Mouse (Mus musculus): ENCODE measurements around the gene Asic2. TPM values are rescaled to one million over a fixed set of nuclear protein-coding genes. Genes with fewer than 3 reads are reported as not detected.

The Asic2 gene
- polyA plus RNA-seq, 1 experiment from 2014 or later: 8.7 TPM

DNA sequence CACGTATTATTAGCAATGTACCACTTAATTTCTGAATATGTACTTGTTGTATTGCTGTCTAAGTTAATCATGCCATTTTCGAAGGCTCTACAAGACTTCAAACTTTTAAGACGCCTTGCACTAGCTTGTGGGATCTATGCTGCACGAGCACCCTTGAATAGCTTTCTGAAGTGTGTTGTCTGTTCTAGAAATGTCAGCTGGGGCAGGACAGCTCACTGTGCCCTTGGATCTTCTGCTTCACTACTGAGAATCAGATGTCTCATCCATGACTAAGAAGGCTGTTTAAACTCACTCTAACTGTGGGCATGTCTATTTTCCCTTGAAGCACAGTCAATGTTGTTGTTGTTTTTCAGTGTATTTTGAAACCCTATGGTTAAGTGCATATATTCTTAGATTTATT, 44.6 kb downstream of the Asic2 start:
- Histone ChIP-seq H3K4me1 (replicated peaks; ENCODE audit: control insufficient read depth, insufficient read depth, low read length) (no peaks in the 10 kb centered on the region), H3K36me3 (ENCODE audit: control insufficient read depth, insufficient read depth) (no peaks in the 10 kb centered on the region), H3K27ac (ENCODE audit: low read length) (no peak overlapping the region), H3K27me3 (replicated peaks; ENCODE audit: control insufficient read depth, insufficient read depth, low read length) (no peaks in the 10 kb centered on the region), H3K4me3 (replicated peaks; ENCODE audit: low read length) (no peak overlapping the region), H3K9ac (replicated peaks; ENCODE audit: low read depth, low read length) (no peak overlapping the region), H3K9me3 (ENCODE audit: control insufficient read depth, low read length) (peaks cover 4% of the 10 kb centered on the region; the same call in 1 of the 2 replicates), H3K4me2 (ENCODE audit: low read length) (no peak overlapping the region)
- WGBS: 92% methylated on average over 4 of the region's 4 CpGs
- no peak for ATAC-seq

DNA sequence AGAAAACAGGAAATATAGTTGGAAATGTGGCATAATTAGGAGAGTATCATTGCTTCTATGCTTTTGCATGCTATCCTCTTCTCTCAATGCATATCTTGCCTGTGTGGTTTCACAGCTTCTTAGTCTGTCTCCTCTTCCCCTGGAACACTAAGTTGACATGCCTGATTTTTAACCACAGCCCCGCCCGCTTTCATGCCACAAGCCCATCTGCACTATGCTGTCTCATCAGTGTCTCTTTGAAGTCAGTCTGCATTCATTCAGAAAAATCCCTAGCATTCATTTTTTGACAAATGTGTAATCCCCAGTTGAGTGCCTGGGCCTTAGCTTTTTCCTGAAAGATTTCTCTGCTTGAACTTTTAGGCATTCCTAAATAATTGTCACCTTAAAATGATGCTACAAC, 45.2 kb downstream of the Asic2 start:
- H3K36me3 ChIP-seq (ENCODE audit: control insufficient read depth, insufficient read depth): no peaks in the 10 kb centered on the region
- H3K27me3 ChIP-seq (replicated peaks; ENCODE audit: control insufficient read depth, insufficient read depth, low read length): no peaks in the 10 kb centered on the region
- H3K4me1 ChIP-seq (replicated peaks; ENCODE audit: control insufficient read depth, insufficient read depth, low read length): no peaks in the 10 kb centered on the region
- H3K4me3 ChIP-seq (replicated peaks; ENCODE audit: low read length): no peak overlapping the region
- WGBS: 89% methylated on average over 2 of the region's 2 CpGs
- no peak overlapping the region for H3K4me2 ChIP-seq (ENCODE audit: low read length)
- no peak for ATAC-seq
- no peak overlapping the region for H3K27ac ChIP-seq (ENCODE audit: low read length)
- H3K9me3 ChIP-seq (ENCODE audit: control insufficient read depth, low read length): peaks cover 4% of the 10 kb centered on the region; the same call in 1 of the 2 replicates
- H3K9ac ChIP-seq (replicated peaks; ENCODE audit: low read depth, low read length): no peak overlapping the region

DNA sequence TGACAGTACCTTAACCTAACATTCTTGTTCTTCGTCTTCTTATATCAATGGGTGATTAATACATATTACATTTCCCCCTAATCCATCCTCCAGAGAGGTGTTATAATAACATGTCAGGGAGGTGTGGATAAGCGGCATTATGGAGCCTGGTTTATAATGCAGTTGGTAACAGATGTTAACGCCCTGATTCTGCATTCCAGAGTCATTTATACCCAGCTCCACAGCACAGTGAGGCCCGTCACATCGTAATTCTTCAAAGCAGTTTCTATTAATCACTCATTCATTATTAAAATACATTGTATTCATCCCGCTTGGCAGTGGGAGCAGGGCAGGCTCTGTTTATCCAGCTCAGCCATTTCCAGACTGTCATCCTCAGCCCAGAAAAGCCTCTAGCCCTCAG, 52.8 kb downstream of the Asic2 start:
- Histone ChIP-seq H3K4me3 (replicated peaks; ENCODE audit: low read length) (no peak overlapping the region), H3K27ac (ENCODE audit: low read length) (no peak overlapping the region), H3K9ac (replicated peaks; ENCODE audit: low read depth, low read length) (no peak overlapping the region), H3K4me2 (ENCODE audit: low read length) (no peak overlapping the region), H3K4me1 (replicated peaks; ENCODE audit: control insufficient read depth, insufficient read depth, low read length) (peaks cover 7% of the 10 kb centered on the region; the same call in 1 of the 2 replicates), H3K9me3 (ENCODE audit: control insufficient read depth, low read length) (peaks cover 4% of the 10 kb centered on the region; the same call in 1 of the 2 replicates), H3K27me3 (replicated peaks; ENCODE audit: control insufficient read depth, insufficient read depth, low read length) (no peaks in the 10 kb centered on the region), H3K36me3 (ENCODE audit: control insufficient read depth, insufficient read depth) (no peaks in the 10 kb centered on the region)
- 22% methylated on average over 6 of the region's 6 CpGs for WGBS
- no peak for ATAC-seq

DNA sequence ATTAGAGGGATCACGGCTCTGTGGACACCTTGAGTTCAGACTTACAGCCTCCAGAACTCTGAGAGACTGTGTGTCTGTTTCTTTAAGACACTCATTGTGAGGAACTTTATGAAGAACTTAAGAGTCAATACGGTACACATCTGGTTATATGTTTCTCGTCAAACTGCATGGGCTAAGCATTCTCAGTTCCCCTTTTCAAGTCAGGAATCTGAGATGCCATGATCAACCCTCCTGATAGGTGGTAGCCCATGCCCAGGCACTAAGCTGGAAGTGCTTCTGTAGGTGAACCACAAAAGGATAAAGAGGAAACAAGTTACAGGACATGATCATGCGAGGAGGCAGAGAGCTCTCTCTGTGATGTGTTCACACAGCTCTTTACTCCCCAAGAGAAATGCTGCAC, 55.2 kb downstream of the Asic2 start:
- Histone ChIP-seq H3K27me3 (replicated peaks; ENCODE audit: control insufficient read depth, insufficient read depth, low read length) (no peaks in the 10 kb centered on the region), H3K9me3 (ENCODE audit: control insufficient read depth, low read length) (no peaks in the 10 kb centered on the region), H3K9ac (replicated peaks; ENCODE audit: low read depth, low read length) (no peak overlapping the region), H3K36me3 (ENCODE audit: control insufficient read depth, insufficient read depth) (no peaks in the 10 kb centered on the region), H3K4me2 (ENCODE audit: low read length) (no peak overlapping the region), H3K4me1 (replicated peaks; ENCODE audit: control insufficient read depth, insufficient read depth, low read length) (peaks cover 7% of the 10 kb centered on the region; the same call in 1 of the 2 replicates), H3K27ac (ENCODE audit: low read length) (no peak overlapping the region), H3K4me3 (replicated peaks; ENCODE audit: low read length) (no peak overlapping the region)
- 88% methylated on average over 4 of the region's 4 CpGs for WGBS
- ATAC-seq: no peak

DNA sequence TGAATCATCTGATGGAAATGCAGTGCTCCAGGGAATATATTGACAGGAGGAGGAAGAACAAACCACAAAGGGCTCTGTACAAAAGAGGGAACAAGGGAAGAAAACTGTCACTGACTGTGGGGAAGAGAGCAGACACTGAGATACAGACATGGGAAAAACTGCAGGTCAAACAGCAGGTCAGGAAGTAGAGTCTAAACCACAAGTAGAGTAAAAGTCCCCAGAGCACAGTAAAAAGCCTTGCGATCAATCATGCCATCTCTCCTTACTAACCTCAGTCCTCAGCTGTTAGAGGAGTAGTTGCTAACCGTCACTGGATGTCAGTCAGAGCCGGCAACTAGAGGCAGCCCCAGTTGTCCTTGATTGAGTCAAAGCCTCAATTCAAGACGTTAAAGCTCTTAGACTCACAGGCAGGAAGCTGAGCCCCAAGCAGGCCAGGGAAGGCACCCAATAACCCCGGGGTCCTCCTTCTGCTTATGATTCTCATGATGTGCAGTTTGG, 58.8 kb downstream of the Asic2 start:
- H3K27me3 ChIP-seq (replicated peaks; ENCODE audit: control insufficient read depth, insufficient read depth, low read length): no peaks in the 10 kb centered on the region
- no peak for ATAC-seq
- H3K4me3 ChIP-seq (replicated peaks; ENCODE audit: low read length): no peak overlapping the region
- no peaks in the 10 kb centered on the region for H3K4me1 ChIP-seq (replicated peaks; ENCODE audit: control insufficient read depth, insufficient read depth, low read length)
- no peak overlapping the region for H3K4me2 ChIP-seq (ENCODE audit: low read length)
- no peaks in the 10 kb centered on the region for H3K9me3 ChIP-seq (ENCODE audit: control insufficient read depth, low read length)
- no peaks in the 10 kb centered on the region for H3K36me3 ChIP-seq (ENCODE audit: control insufficient read depth, insufficient read depth)
- WGBS: 85% methylated on average over 5 of the region's 5 CpGs
- no peak overlapping the region for H3K9ac ChIP-seq (replicated peaks; ENCODE audit: low read depth, low read length)
- H3K27ac ChIP-seq (ENCODE audit: low read length): no peak overlapping the region

DNA sequence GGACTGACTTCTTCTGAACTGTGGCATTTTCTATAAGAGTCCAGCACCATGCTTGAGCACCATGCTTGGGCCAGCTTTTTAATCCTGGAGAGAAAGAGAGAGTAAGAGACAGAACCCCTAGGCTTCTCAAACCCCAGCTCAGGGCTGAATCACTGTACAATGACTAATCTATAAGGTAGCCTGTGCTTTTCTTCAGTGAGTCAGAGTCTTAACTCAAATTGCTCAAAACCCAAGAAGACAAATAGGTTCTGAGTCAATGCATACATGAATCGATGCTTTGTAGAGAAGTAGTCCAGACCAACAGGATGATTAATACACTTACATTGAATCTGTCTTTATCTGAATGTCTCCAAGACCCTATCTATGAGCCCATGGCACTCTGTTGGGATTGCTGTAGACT, 59.5 kb downstream of the Asic2 start:
- no peak for ATAC-seq

DNA sequence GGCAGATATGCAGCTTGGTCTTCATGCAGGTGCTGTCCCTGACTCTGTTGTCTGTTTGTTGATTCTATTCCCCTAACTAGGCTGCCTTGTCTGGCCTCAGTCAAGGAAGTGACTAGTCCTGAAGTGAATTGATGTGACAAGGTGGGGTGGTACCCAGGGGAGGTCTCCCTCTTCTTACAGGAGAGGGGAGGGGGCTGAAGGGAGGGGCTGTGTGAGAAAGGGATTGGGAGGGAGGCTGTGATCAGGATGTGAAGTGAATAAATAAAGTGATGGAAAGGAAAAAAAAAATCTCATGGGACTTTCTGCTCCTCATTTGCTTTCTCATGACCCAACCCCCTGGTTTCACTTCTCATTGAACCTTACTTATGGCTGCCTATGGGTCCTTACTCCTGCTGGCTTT, 65.9 kb downstream of the Asic2 start:
- Histone ChIP-seq H3K9ac (replicated peaks; ENCODE audit: low read depth, low read length) (no peak overlapping the region), H3K27me3 (replicated peaks; ENCODE audit: control insufficient read depth, insufficient read depth, low read length) (no peaks in the 10 kb centered on the region), H3K27ac (ENCODE audit: low read length) (no peak overlapping the region), H3K4me2 (ENCODE audit: low read length) (no peak overlapping the region), H3K9me3 (ENCODE audit: control insufficient read depth, low read length) (no peaks in the 10 kb centered on the region), H3K36me3 (ENCODE audit: control insufficient read depth, insufficient read depth) (no peaks in the 10 kb centered on the region), H3K4me1 (replicated peaks; ENCODE audit: control insufficient read depth, insufficient read depth, low read length) (peaks cover 9% of the 10 kb centered on the region), H3K4me3 (replicated peaks; ENCODE audit: low read length) (no peak overlapping the region)
- no peak for ATAC-seq

More for the DNA sequence above, 59.5 kb downstream of the Asic2 start:
- Histone ChIP-seq H3K4me2 (ENCODE audit: low read length) (no peak overlapping the region), H3K9me3 (ENCODE audit: control insufficient read depth, low read length) (no peaks in the 10 kb centered on the region), H3K9ac (replicated peaks; ENCODE audit: low read depth, low read length) (no peak overlapping the region), H3K4me1 (replicated peaks; ENCODE audit: control insufficient read depth, insufficient read depth, low read length) (no peaks in the 10 kb centered on the region), H3K27me3 (replicated peaks; ENCODE audit: control insufficient read depth, insufficient read depth, low read length) (no peaks in the 10 kb centered on the region), H3K4me3 (replicated peaks; ENCODE audit: low read length) (no peak overlapping the region), H3K27ac (ENCODE audit: low read length) (no peak overlapping the region), H3K36me3 (ENCODE audit: control insufficient read depth, insufficient read depth) (no peaks in the 10 kb centered on the region)
- 95% methylated on average over 1 of the region's 1 CpGs for WGBS

DNA sequence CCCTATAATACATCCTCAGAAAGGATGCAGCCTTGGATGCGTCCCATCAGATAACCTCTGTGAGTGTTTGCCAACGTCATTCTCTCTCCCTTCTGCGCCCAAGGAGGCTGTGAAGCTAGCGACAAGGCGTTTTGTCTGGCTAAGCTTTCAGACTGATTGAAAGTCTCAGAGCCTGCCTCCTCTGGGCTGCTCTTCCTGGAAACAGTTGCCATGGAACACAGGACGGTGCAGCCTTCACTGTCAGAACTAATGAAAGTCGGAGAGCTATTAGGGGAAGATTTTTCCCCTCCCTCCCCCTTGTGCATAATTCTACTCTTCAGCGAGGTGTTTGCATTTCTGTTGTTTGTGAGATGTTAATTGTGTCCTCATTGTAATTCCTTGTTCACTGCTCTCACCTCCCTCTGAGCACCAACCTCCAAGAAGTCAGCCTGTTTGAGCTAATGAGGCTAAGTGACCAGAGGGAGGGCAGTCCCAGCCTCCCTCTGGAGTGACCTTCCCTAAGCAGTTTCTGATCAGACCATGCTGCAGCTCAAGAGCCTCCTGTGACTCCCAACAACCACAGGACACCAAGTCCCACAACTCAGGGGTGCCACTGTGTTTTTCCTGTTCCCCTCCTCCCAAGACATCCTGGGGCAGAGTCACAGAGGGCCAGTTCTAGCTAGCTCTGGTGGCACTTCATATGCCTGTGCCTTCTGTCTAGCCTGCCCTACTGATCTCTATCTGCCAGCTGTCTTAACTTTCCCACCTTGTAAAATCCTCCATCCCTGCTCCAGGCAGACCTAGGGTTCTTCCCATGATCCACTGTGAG, 70.5 kb downstream of the Asic2 start:
- Histone ChIP-seq H3K4me3 (replicated peaks; ENCODE audit: low read length) (no peak overlapping the region), H3K9ac (replicated peaks; ENCODE audit: low read depth, low read length) (no peak overlapping the region), H3K27me3 (replicated peaks; ENCODE audit: control insufficient read depth, insufficient read depth, low read length) (no peaks in the 10 kb centered on the region), H3K36me3 (ENCODE audit: control insufficient read depth, insufficient read depth) (no peaks in the 10 kb centered on the region), H3K4me1 (replicated peaks; ENCODE audit: control insufficient read depth, insufficient read depth, low read length) (peaks cover 15% of the 10 kb centered on the region), H3K27ac (ENCODE audit: low read length) (peak overlapping the region; percentile 85), H3K9me3 (ENCODE audit: control insufficient read depth, low read length) (no peaks in the 10 kb centered on the region), H3K4me2 (ENCODE audit: low read length) (no peak overlapping the region)
- peak; percentile 97 for ATAC-seq
- WGBS: 2% methylated on average over 8 of the region's 8 CpGs

DNA sequence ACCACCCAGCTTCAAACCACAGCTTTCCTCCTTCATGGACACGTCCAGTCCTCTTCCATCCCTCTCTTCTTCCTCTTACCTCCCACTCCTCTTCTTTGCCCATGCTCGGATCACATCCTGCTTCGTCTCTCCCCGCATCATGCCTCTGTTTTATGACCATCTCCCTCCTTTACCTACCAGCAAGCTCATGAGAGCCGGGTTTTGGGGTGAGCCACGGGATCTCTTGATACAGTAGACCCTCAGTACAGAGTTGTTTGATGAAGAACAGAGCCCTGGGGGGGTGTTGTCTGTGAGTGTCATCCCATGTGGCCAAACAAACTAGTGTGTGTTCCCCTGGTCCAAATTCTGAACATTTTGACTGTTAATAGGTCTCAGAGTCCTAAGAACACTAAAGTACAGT, 71.7 kb downstream of the Asic2 start:
- no peak for ATAC-seq
- Histone ChIP-seq H3K4me1 (replicated peaks; ENCODE audit: control insufficient read depth, insufficient read depth, low read length) (peaks cover 15% of the 10 kb centered on the region), H3K4me2 (ENCODE audit: low read length) (no peak overlapping the region), H3K27me3 (replicated peaks; ENCODE audit: control insufficient read depth, insufficient read depth, low read length) (no peaks in the 10 kb centered on the region), H3K9ac (replicated peaks; ENCODE audit: low read depth, low read length) (no peak overlapping the region), H3K27ac (ENCODE audit: low read length) (no peak overlapping the region; the same call in 1 of the 2 replicates), H3K4me3 (replicated peaks; ENCODE audit: low read length) (no peak overlapping the region), H3K9me3 (ENCODE audit: control insufficient read depth, low read length) (no peaks in the 10 kb centered on the region), H3K36me3 (ENCODE audit: control insufficient read depth, insufficient read depth) (no peaks in the 10 kb centered on the region)
- 95% methylated on average over 6 of the region's 6 CpGs for WGBS
